ENCODE assay signal across 8 mouse cellular contexts in genomic region chr11:98768127-98769006, GRCm38 (mm10). TPM values are rescaled to one million over a fixed set of nuclear protein-coding genes. Genes with fewer than 3 reads are reported as not detected.
DNase-seq lines count a peak whose midpoint lies in the region; ATAC-seq and TF ChIP-seq lines count a peak whose summit lies in the region.

No protein-coding gene starts in this region.

- no peaks in the 10 kb centered on the region for H3K27me3 ChIP-seq in heart, adult 2 months (ENCODE audit: control insufficient read depth, insufficient read depth, low read length)
- H3K27me3 ChIP-seq in kidney, embryonic 16.5 days (ENCODE audit: insufficient read depth, low read length), result no peaks in the 10 kb centered on the region
- no peaks in the 10 kb centered on the region for H3K27me3 ChIP-seq in midbrain, embryonic 11.5 days (ENCODE audit: control insufficient read depth, insufficient read depth, low read length)

- H3K79me2 ChIP-seq in heart, adult 2 months (replicated peaks; ENCODE audit: control insufficient read depth, insufficient read depth, low read length), result no peaks in the 10 kb centered on the region

- intact Hi-C loops in heart, adult 2 months (cut with DNase I), result loop anchor here (2.0 kb wide), 1 partner anchor 18 kb away; no protein-coding TSS in a partner anchor
- intact Hi-C loops in left cerebral cortex, postnatal 14 days (cut with DNase I), result no loop called here

- peak; percentile 51 for TF ChIP-seq POLR2A in heart, adult 2 months (IDR thresholded peaks at IDR 0.05; ENCODE audit: insufficient read depth, low read depth, low read length)

- no peak for TF ChIP-seq CTCF in heart, adult 2 months (IDR thresholded peaks at IDR 0.05)

- TF ChIP-seq EP300 in heart, adult 2 months (IDR thresholded peaks at IDR 0.05; ENCODE audit: insufficient read depth, low read depth, low read length), result peak; percentile 78

- peak overlapping the region; percentile 100 for H3K27ac ChIP-seq in heart, adult 2 months
- peak overlapping the region; percentile 81 for H3K27ac ChIP-seq in kidney, embryonic 16.5 days (ENCODE audit: low read length)
- H3K27ac ChIP-seq in midbrain, embryonic 11.5 days (ENCODE audit: low read depth, low read length), result peak overlapping the region; percentile 83

- no peaks in the 10 kb centered on the region for H3K9me3 ChIP-seq in kidney, embryonic 16.5 days (ENCODE audit: low read length)
- no peaks in the 10 kb centered on the region for H3K9me3 ChIP-seq in midbrain, embryonic 11.5 days (ENCODE audit: control insufficient read depth, low read length)

- peaks cover 41% of the 10 kb centered on the region for H3K36me3 ChIP-seq in heart, adult 2 months (ENCODE audit: control insufficient read depth, insufficient read depth, low read length)
- peaks cover 18% of the 10 kb centered on the region for H3K36me3 ChIP-seq in kidney, embryonic 16.5 days (ENCODE audit: insufficient read depth, low read length)
- H3K36me3 ChIP-seq in midbrain, embryonic 11.5 days (ENCODE audit: control insufficient read depth, insufficient read depth, low read length), result peaks cover 4% of the 10 kb centered on the region

- peak overlapping the region; percentile 32; the same call in 1 of the 2 replicates for H3K4me3 ChIP-seq in heart, adult 2 months
- peak overlapping the region; percentile 31 for H3K4me3 ChIP-seq in kidney, embryonic 16.5 days (ENCODE audit: low read length)
- H3K4me3 ChIP-seq in midbrain, embryonic 11.5 days (ENCODE audit: low read depth, low read length), result peak overlapping the region; percentile 26

- H3K9ac ChIP-seq in heart, adult 2 months (ENCODE audit: low read depth, low read length), result peak overlapping the region; percentile 70
- peak overlapping the region; percentile 54 for H3K9ac ChIP-seq in kidney, embryonic 16.5 days (replicated peaks; ENCODE audit: low read length)
- peak overlapping the region; percentile 54 for H3K9ac ChIP-seq in midbrain, embryonic 11.5 days (ENCODE audit: low read length)

- peaks cover 28% of the 10 kb centered on the region for H3K4me1 ChIP-seq in heart, adult 2 months (ENCODE audit: control insufficient read depth, insufficient read depth, low read length)
- peaks cover 58% of the 10 kb centered on the region for H3K4me1 ChIP-seq in kidney, embryonic 16.5 days (ENCODE audit: insufficient read depth, low read length)
- peaks cover 30% of the 10 kb centered on the region for H3K4me1 ChIP-seq in midbrain, embryonic 11.5 days (ENCODE audit: control insufficient read depth, insufficient read depth, low read length)

- 33% methylated on average over 39 of the region's 39 CpGs for WGBS in heart, adult 2 months
- 10% methylated on average over 37 of the region's 39 CpGs for WGBS in kidney, embryonic 16.5 days
- 27% methylated on average over 39 of the region's 39 CpGs for WGBS in midbrain, embryonic 11.5 days

- ATAC-seq in kidney, embryonic 16.5 days (ENCODE audit: low FRiP score, low TSS enrichment), result peak; percentile 14; the same call in 1 of the 2 replicates
- ATAC-seq in midbrain, embryonic 11.5 days (ENCODE audit: low FRiP score), result no peak

- DNase-seq in layer of hippocampus, postnatal 10 days (ENCODE audit: low spot score in 2 of 2), result peak; percentile 54 to 58
- DNase-seq in layer of hippocampus, adult 9-11 months, result no peak
- DNase-seq in cerebellum, postnatal 36 days, result peak; percentile 34 to 42
- peak; percentile 71 to 73 for DNase-seq in heart, adult 2 months
- DNase-seq in midbrain, embryonic 11.5 days (ENCODE audit: low spot score, missing footprints), result peak; percentile 88
- no peak for DNase-seq in left cerebral cortex, postnatal 14 days (ENCODE audit: low spot score in 2 of 2)
- no peak for DNase-seq in adrenal gland, postnatal 25 days

- peak overlapping the region; percentile 53 for H3K4me2 ChIP-seq in kidney, embryonic 16.5 days (replicated peaks; ENCODE audit: low read depth, low read length)
- peak overlapping the region; percentile 49 for H3K4me2 ChIP-seq in midbrain, embryonic 11.5 days

RNA-seq across cellular contexts. Expression of gene Nr1d1, which starts 6.8 kb away (rescaled TPM):
- 10 to 100 TPM; 39.1 to 41.5 TPM for total RNA-seq in layer of hippocampus, postnatal 10 days (2021)
- 100 to 1,000 TPM in 1 of 2 experiments, 10 to 100 TPM in 1; 35.5 to 111 TPM for total RNA-seq in heart, adult 2 months (2021)
- 190 and 208 TPM in 2 replicates for polyA plus RNA-seq in heart, adult 2 months (2012; rRNA removed)
- polyA plus RNA-seq in kidney, embryonic 16.5 days (2015; fragmentation: Nextera tagmentation; extraction: Ambion mirVana), result 2.2 and 2.4 TPM in 2 replicates
- polyA plus RNA-seq in midbrain, embryonic 11.5 days (2014; fragmentation: Nextera tagmentation; extraction: Ambion mirVana), result 0.93 and 1.2 TPM in 2 replicates
- total RNA-seq in left cerebral cortex, postnatal 14 days (2021), result 10 to 100 TPM; 82.0 to 85.4 TPM
- total RNA-seq in adrenal gland, postnatal 25 days (2021), result 234 and 238 TPM in 2 replicates

RNA-seq across cellular contexts. Expression of gene Msl1, which starts 26.9 kb away (rescaled TPM):
- 100 to 1,000 TPM; 147 to 157 TPM for total RNA-seq in layer of hippocampus, postnatal 10 days (2021)
- 10 to 100 TPM; 68.9 to 75.3 TPM for total RNA-seq in heart, adult 2 months (2021)
- 21.9 and 44.4 TPM in 2 replicates for polyA plus RNA-seq in heart, adult 2 months (2012; rRNA removed)
- 23.7 and 24.2 TPM in 2 replicates for polyA plus RNA-seq in kidney, embryonic 16.5 days (2015; fragmentation: Nextera tagmentation; extraction: Ambion mirVana)
- polyA plus RNA-seq in midbrain, embryonic 11.5 days (2014; fragmentation: Nextera tagmentation; extraction: Ambion mirVana), result 24.0 and 25.1 TPM in 2 replicates
- total RNA-seq in left cerebral cortex, postnatal 14 days (2021), result 100 to 1,000 TPM; 168 to 170 TPM
- total RNA-seq in adrenal gland, postnatal 25 days (2021), result 109 and 113 TPM in 2 replicates

RNA-seq across cellular contexts. Expression of gene Thra, which starts 27.9 kb away (rescaled TPM):
- 1,000 to 10,000 TPM; 1,331 to 1,411 TPM for total RNA-seq in layer of hippocampus, postnatal 10 days (2021)
- total RNA-seq in heart, adult 2 months (2021), result 100 to 1,000 TPM; 103 to 105 TPM
- 89.4 and 104 TPM in 2 replicates for polyA plus RNA-seq in heart, adult 2 months (2012; rRNA removed)
- polyA plus RNA-seq in kidney, embryonic 16.5 days (2015; fragmentation: Nextera tagmentation; extraction: Ambion mirVana), result 24.4 and 25.9 TPM in 2 replicates
- 21.9 and 23.7 TPM in 2 replicates for polyA plus RNA-seq in midbrain, embryonic 11.5 days (2014; fragmentation: Nextera tagmentation; extraction: Ambion mirVana)
- total RNA-seq in left cerebral cortex, postnatal 14 days (2021), result 1,000 to 10,000 TPM in 1 of 2 experiments, 100 to 1,000 TPM in 1; 962 to 1,004 TPM
- total RNA-seq in adrenal gland, postnatal 25 days (2021), result 82.5 and 89.4 TPM in 2 replicates

RNA-seq across cellular contexts. Expression of gene Casc3, which starts 36.3 kb away (rescaled TPM):
- 10 to 100 TPM; 65.8 to 66.3 TPM for total RNA-seq in layer of hippocampus, postnatal 10 days (2021)
- total RNA-seq in heart, adult 2 months (2021), result 10 to 100 TPM; 18.7 to 20.7 TPM
- 17.5 and 25.2 TPM in 2 replicates for polyA plus RNA-seq in heart, adult 2 months (2012; rRNA removed)
- polyA plus RNA-seq in kidney, embryonic 16.5 days (2015; fragmentation: Nextera tagmentation; extraction: Ambion mirVana), result 36.2 and 41.0 TPM in 2 replicates
- 51.9 and 53.1 TPM in 2 replicates for polyA plus RNA-seq in midbrain, embryonic 11.5 days (2014; fragmentation: Nextera tagmentation; extraction: Ambion mirVana)
- 10 to 100 TPM; 53.1 to 54.6 TPM for total RNA-seq in left cerebral cortex, postnatal 14 days (2021)
- total RNA-seq in adrenal gland, postnatal 25 days (2021), result 37.2 and 41.5 TPM in 2 replicates

RNA-seq across cellular contexts. Expression of gene Med24, which starts 39.1 kb away (rescaled TPM):
- 100 to 1,000 TPM in 1 of 2 experiments, 10 to 100 TPM in 1; 93.8 to 103 TPM for total RNA-seq in layer of hippocampus, postnatal 10 days (2021)
- 10 to 100 TPM; 41.6 to 48.1 TPM for total RNA-seq in heart, adult 2 months (2021)
- polyA plus RNA-seq in heart, adult 2 months (2012; rRNA removed), result 54.5 and 65.2 TPM in 2 replicates
- 71.4 and 73.9 TPM in 2 replicates for polyA plus RNA-seq in kidney, embryonic 16.5 days (2015; fragmentation: Nextera tagmentation; extraction: Ambion mirVana)
- 66.1 and 67.1 TPM in 2 replicates for polyA plus RNA-seq in midbrain, embryonic 11.5 days (2014; fragmentation: Nextera tagmentation; extraction: Ambion mirVana)
- total RNA-seq in left cerebral cortex, postnatal 14 days (2021), result 100 to 1,000 TPM in 1 of 2 experiments, 10 to 100 TPM in 1; 96.3 to 114 TPM
- total RNA-seq in adrenal gland, postnatal 25 days (2021), result 40.9 and 61.5 TPM in 2 replicates

Comparison
In these comparisons a context has a peak if more than half of its experiments do, and no peak if none do; other contexts are left out.
1. DNase-seq: peak in layer of hippocampus, postnatal 10 days (2 of 2), cerebellum, postnatal 36 days (2 of 2), heart, adult 2 months (2 of 2) and midbrain, embryonic 11.5 days (single experiment); none in layer of hippocampus, adult 9-11 months (single experiment), left cerebral cortex, postnatal 14 days (0 of 2) and adrenal gland, postnatal 25 days (single experiment).
2. RNA of gene Thra, which starts 27.9 kb away (total RNA-seq): 1,331 to 1,411 TPM in layer of hippocampus, postnatal 10 days and 962 to 1,004 TPM in left cerebral cortex, postnatal 14 days; 103 to 105 TPM in heart, adult 2 months and 82.5 to 89.4 TPM in adrenal gland, postnatal 25 days; every median in the first group is over 4 times any median in the second.
3. Peak in every context shown above with its lines, with median percentiles within 50 percentile points of each other: H3K27ac ChIP-seq, H3K4me3 ChIP-seq and H3K9ac ChIP-seq.